Mouse (Mus musculus) liver, adult 2 months (tissue): Measurements from ENCODE around the gene Dock3. TPM values are rescaled to one million over a fixed set of nuclear protein-coding genes. Genes with fewer than 3 reads are reported as not detected.

Experiments
- DNase-seq: peaks from one replicate; pipeline ENCODE4 v3.0.0-alpha.2; 2011; ENCODE audit warnings: low read depth, low spot score; ENCODE audit errors: extremely low read depth
- H3K27ac ChIP-seq: fragments of 200-500 bp; replicated peaks from 2 replicates; pipeline ENCODE4 v1.5.1; 2012; ENCODE audit warnings: low read depth, mild to moderate bottlenecking, control low read depth, inconsistent platforms, low read length; ENCODE audit not compliant: insufficient read depth
- H3K27me3 ChIP-seq: fragments of 200-500 bp; 2 replicates; pipeline ENCODE4 v1.6.1; 2012; ENCODE audit warnings: mild to moderate bottlenecking, moderate library complexity, low read length, inconsistent platforms; ENCODE audit not compliant: control insufficient read depth, insufficient read depth
- H3K36me3 ChIP-seq: fragments of 200-500 bp; 2 replicates; pipeline ENCODE4 v1.6.1; 2012; ENCODE audit warnings: low read length, inconsistent platforms; ENCODE audit not compliant: control insufficient read depth, insufficient read depth
- H3K4me1 ChIP-seq: fragments of 200-500 bp; 2 replicates; pipeline ENCODE4 v1.6.1; 2011; ENCODE audit warnings: low read length; ENCODE audit not compliant: control insufficient read depth, insufficient read depth
- H3K4me3 ChIP-seq: fragments of 200-500 bp; 2 replicates; pipeline ENCODE4 v1.5.1; 2011; ENCODE audit warnings: low read depth, mild to moderate bottlenecking, control low read depth, low read length, moderate library complexity; ENCODE audit not compliant: insufficient read depth
- H3K79me2 ChIP-seq: fragments of 200-500 bp; 2 replicates; pipeline ENCODE4 v1.6.1; 2012; ENCODE audit warnings: inconsistent platforms, mild to moderate bottlenecking, low read length, moderate library complexity; ENCODE audit not compliant: control insufficient read depth, insufficient read depth
- H3K9ac ChIP-seq: fragments of 200-500 bp; 2 replicates; pipeline ENCODE4 v1.6.1; 2012; ENCODE audit warnings: low read depth, mild to moderate bottlenecking, control low read depth, inconsistent platforms, low read length
- CTCF ChIP-seq: fragments of 200-500 bp; IDR thresholded peaks from 2 replicates; pipeline ENCODE4 v1.5.1; 2011; ENCODE audit warnings: low read depth, low read length, control low read depth
- POLR2A ChIP-seq: fragments of 200-500 bp; IDR thresholded peaks from 2 replicates; pipeline ENCODE4 v1.6.1; 2011; ENCODE audit warnings: low read length, control low read depth; ENCODE audit not compliant: insufficient read depth; ENCODE audit errors: extremely low read depth
- WGBS: fragments of 180-500 bp; shearing (Covaris S2); methylation state at CpG from one replicate; pipeline ENCODE4 v1.1.7; 2018; 5-methylcytosine and 5-hydroxymethylcytosine counted together
- polyA plus RNA-seq: library from polyadenylated mRNA; depleted of rRNA; stranded (reverse); fragments of >200 nt; gene quantifications from 2 replicates; pipeline ENCODE4 v1.2.3, GENCODE M21; 2012
- total RNA-seq: library from RNA; depleted of rRNA; stranded (reverse); fragments of >200 nt; gene quantifications from 2 replicates; pipeline ENCODE4 v1.2.3, GENCODE M21; 2014

Dock3 gene
- total and polyA plus RNA-seq, 2 experiments: not detected

DNA sequence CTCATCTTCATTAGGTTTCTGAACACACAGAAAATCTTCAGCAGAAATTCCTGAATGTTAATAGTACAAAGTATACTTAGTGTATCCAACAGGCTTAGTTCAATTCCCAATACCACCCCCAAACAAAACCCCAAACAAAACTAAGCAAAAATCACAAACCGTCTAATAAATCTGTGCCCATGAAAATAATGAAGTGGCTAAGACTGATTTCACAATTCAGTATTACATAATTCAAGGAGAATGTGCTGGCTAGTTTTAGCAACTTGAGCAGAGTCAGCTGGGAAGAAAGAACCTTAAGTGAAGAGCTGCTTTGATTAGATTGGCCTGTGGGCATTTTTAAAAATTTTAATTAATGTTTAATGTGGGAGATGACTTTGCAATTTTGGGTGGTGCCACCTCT is 273.3 kb downstream of the Dock3 start:
- 67% methylated on average over 1 of the region's 1 CpGs for WGBS
- Histone ChIP-seq H3K36me3 (no peaks in the 10 kb centered on the region), H3K27ac (no peak overlapping the region), H3K27me3 (no peaks in the 10 kb centered on the region), H3K4me3 (no peak overlapping the region), H3K79me2 (no peaks in the 10 kb centered on the region), H3K9ac (no peak overlapping the region), H3K4me1 (no peaks in the 10 kb centered on the region)
- TF ChIP-seq POLR2A (no peak), CTCF (no peak)
- DNase-seq: no peak

DNA sequence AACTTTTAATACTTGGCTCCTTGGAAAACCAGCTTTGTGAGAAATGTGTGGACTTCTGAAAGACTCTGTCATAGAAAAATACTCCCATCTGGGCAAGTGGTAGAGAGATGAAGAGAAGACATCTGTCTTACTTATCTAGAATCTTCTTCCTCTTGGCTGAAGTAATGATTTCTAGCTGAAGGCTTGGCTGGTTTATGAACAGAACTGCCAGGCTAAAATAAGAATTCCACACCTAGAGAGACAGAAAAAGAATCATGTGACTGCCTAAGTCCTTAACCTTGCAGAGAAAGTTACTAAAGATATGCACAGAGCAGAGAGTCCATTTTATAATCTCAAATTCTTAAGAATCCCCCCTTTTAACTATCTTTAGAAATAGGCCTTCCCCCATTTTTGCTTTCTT is 276.2 kb downstream of the Dock3 start:
- Histone ChIP-seq H3K27ac (no peak overlapping the region), H3K4me3 (no peak overlapping the region), H3K27me3 (no peaks in the 10 kb centered on the region), H3K36me3 (no peaks in the 10 kb centered on the region), H3K4me1 (no peaks in the 10 kb centered on the region), H3K9ac (no peak overlapping the region), H3K79me2 (no peaks in the 10 kb centered on the region)
- DNase-seq: no peak
- TF ChIP-seq POLR2A: no peak
- no peak for TF ChIP-seq CTCF

DNA sequence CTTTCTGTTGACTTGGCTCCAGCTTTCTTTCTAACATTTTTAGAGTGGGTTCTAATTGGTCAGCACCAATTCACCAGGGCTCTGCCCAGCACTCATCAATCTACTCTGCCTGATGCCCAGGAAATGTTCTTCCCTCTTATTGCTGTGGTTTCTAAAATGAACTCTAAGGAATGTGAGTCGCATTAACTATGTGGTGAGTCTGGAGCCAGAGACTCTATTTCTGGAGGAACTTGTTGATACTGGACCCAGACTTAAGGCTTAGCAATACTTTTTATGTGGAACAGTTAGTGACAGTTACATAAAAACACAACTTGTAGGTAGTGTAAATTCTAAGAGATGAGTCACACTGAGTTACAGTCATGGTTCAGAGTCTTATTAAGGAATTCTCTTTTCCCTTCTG is 296.7 kb downstream of the Dock3 start:
- H3K27ac ChIP-seq: no peak overlapping the region
- H3K4me3 ChIP-seq: no peak overlapping the region
- 88% methylated on average over 1 of the region's 1 CpGs for WGBS
- no peak for DNase-seq
- no peak overlapping the region for H3K9ac ChIP-seq
- H3K36me3 ChIP-seq: no peaks in the 10 kb centered on the region
- H3K27me3 ChIP-seq: no peaks in the 10 kb centered on the region
- TF ChIP-seq CTCF (no peak), POLR2A (no peak)
- H3K79me2 ChIP-seq: no peaks in the 10 kb centered on the region
- no peaks in the 10 kb centered on the region for H3K4me1 ChIP-seq

DNA sequence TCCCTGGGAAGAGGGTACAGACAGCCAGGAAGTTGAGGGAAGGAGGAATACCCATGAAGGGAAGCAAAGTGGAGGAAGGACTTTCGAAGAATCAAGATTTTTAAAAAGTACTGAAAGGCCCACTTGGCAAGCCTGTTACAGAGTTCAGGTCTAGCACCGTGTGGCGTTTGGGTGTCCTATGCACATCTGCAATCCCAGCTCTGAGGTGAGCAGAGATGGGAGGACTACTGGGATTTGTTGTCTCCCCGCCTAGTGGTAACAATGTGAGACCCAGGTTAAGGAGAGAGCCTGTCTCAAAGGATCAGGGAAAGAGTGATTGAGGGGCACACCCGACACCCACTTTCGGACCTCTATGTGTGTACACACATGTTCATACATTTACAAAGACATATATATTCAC is 316.8 kb downstream of the Dock3 start:
- WGBS: 84% methylated on average over 6 of the region's 6 CpGs
- TF ChIP-seq CTCF: no peak
- no peak for TF ChIP-seq POLR2A
- Histone ChIP-seq H3K4me1 (no peaks in the 10 kb centered on the region), H3K9ac (no peak overlapping the region), H3K36me3 (no peaks in the 10 kb centered on the region), H3K27ac (no peak overlapping the region), H3K4me3 (no peak overlapping the region), H3K79me2 (no peaks in the 10 kb centered on the region), H3K27me3 (no peaks in the 10 kb centered on the region)
- DNase-seq: no peak

DNA sequence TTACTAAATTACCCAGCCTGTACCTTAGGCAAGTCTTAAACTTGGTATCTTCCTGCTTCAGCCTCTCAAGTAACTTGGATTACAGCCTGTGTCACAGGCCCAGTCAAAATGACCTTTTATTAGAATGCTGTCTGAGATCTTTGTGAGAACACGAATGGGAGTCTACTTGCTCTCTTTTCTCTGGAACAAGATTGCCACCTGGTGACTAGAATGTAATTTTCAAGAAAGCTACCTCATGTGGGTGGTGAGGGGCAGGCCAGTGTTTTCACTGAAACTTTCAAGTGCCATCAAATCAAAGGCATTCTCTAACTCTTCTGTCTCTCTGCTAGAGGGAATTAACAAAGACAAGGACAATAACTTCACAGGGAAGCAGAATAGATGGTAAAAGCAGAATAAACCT is 317.9 kb downstream of the Dock3 start:
- Histone ChIP-seq H3K27ac (no peak overlapping the region), H3K27me3 (no peaks in the 10 kb centered on the region), H3K36me3 (no peaks in the 10 kb centered on the region), H3K4me3 (no peak overlapping the region), H3K9ac (no peak overlapping the region), H3K4me1 (no peaks in the 10 kb centered on the region), H3K79me2 (no peaks in the 10 kb centered on the region)
- 8% methylated on average over 1 of the region's 1 CpGs for WGBS
- no peak for TF ChIP-seq CTCF
- TF ChIP-seq POLR2A: no peak
- DNase-seq: peak; percentile 23

DNA sequence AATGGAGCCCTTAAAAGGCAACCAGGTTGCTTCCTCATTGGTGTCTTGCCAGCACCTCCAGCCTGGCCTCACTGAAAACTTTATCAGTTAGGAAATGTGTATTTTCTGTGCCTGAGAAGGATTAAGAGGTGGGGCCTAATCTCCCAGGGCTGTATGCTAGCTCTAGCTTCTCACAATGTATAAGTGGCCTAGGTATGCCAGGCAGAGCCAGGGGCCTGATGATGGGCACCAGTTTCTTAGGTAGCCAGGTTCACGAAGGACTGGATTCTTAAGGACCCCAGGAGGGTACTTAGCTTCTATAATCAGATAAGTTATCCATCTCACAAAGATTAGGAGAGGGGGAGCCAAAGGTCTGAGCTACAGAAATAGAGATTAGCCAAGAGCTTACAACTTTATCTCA is 320.1 kb downstream of the Dock3 start:
- H3K9ac ChIP-seq: no peak overlapping the region
- no peaks in the 10 kb centered on the region for H3K36me3 ChIP-seq
- no peak overlapping the region for H3K4me3 ChIP-seq
- no peak for TF ChIP-seq CTCF
- no peak for TF ChIP-seq POLR2A
- H3K27me3 ChIP-seq: no peaks in the 10 kb centered on the region
- H3K79me2 ChIP-seq: no peaks in the 10 kb centered on the region
- WGBS: 69% methylated on average over 1 of the region's 1 CpGs
- no peaks in the 10 kb centered on the region for H3K4me1 ChIP-seq
- H3K27ac ChIP-seq: no peak overlapping the region
- no peak for DNase-seq
